Mouse (Mus musculus) brain, embryonic 14.5 days (tissue): ENCODE results near the gene Rpl28. TPM values are rescaled to one million over a fixed set of nuclear protein-coding genes. Genes with fewer than 3 reads are reported as not detected.
A peak's percentile ranks its signal among the peaks of the same experiment; 100 is the strongest.
"Not testable (repeated sequence)": the region's sequence is repeated elsewhere in the genome, so short reads cannot be mapped to it uniquely, and the experiment has no call there.

Source experiments
- DNase-seq: peaks from one replicate; pipeline ENCODE4 v3.0.0-alpha.2; 2011; ENCODE audit warnings: low read depth
- CTCF ChIP-seq: fragments of 200-500 bp; IDR thresholded peaks from 2 replicates; pipeline ENCODE4 v1.5.1; 2012; ENCODE audit warnings: inconsistent platforms, mild to moderate bottlenecking, moderate library complexity, borderline replicate concordance; ENCODE audit not compliant: insufficient read depth, insufficient read length; ENCODE audit errors: extremely low read depth
- POLR2A ChIP-seq: fragments of 200-500 bp; IDR thresholded peaks from 2 replicates; pipeline ENCODE4 v1.6.1; 2012; ENCODE audit warnings: mild to moderate bottlenecking, inconsistent platforms, borderline replicate concordance; ENCODE audit not compliant: poor library complexity, insufficient read depth, insufficient read length, severe bottlenecking; ENCODE audit errors: extremely low read depth
- polyA plus RNA-seq: library from polyadenylated mRNA; depleted of rRNA; stranded (reverse); fragments of >200 nt; gene quantifications from 2 replicates; pipeline ENCODE4 v1.2.3, GENCODE M21; 2012

Rpl28 gene
- polyA plus RNA-seq, 1 experiment: 404 TPM

- TF ChIP-seq CTCF (peak; percentile 11; the same call in 1 of the 2 replicates), POLR2A (0 out of 2 replicates have a peak, but pooled peaks have one; percentile 25)
- DNase-seq: peak; percentile 77
These were observed 3.9 kb upstream of the Rpl28 start for GRCm38 (mm10) chr7:4788499-4789435.

DNA sequence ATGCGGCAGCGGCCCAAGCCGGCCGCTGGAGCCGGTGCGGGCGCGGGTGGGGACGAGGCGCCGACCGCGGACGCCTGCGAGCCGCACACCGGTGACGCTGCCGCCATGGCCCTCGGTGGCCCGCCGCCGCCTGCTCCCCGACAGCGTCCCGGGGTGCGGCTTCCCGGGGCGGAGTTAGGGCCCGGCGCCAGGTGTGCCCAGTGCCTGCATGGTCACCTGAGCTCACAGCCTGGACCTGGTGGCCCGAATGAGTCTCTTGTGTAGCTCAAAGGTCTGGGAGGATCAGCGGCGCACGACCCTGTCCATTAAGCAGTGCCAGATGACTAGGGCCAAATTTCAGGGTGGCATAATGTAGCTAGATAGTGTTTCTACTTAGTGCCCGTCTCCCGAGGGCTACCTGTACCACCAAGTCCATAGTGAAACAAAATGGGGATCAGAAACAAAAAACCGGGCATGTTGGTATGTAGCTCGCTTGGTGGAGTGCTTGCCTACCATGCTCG, 3.2 kb upstream of the Rpl28 start, which contains the start of gene Tmem238:
Gene Tmem238 (minus strand): TSS at position 221 of the 500 bp plus-strand sequence.
- 0 out of 2 replicates have a peak, but pooled peaks have one; percentile 19 for TF ChIP-seq POLR2A
- no peak for TF ChIP-seq CTCF
- DNase-seq: peak; percentile 10

GRCm38 (mm10) chr7:4793248-4793647, 574 bp downstream of the Rpl28 start:
- DNase-seq: not testable (repeated sequence)

DNA sequence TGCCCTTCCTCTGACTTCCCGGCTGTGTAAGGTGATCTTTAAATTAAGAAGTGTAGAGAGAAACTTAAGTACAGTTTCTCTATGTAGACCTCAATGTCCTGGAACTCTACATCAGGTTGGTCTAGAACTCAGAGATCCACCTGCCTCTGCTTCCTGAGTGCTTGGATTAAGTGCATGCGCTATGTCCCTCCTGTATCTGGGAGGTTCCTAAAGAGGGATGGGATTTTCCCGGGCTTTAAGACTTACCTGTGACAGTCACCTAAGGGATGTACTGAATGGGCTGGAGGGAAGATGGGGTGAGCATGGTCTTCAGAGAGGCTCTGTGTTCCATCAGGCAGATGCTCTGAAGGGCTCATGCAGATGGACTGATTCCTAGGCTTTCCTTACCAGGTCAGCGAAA, 1.0 kb downstream of the Rpl28 start:
- no peak for DNase-seq
- TF ChIP-seq POLR2A: no peak
- TF ChIP-seq CTCF: no peak

DNA sequence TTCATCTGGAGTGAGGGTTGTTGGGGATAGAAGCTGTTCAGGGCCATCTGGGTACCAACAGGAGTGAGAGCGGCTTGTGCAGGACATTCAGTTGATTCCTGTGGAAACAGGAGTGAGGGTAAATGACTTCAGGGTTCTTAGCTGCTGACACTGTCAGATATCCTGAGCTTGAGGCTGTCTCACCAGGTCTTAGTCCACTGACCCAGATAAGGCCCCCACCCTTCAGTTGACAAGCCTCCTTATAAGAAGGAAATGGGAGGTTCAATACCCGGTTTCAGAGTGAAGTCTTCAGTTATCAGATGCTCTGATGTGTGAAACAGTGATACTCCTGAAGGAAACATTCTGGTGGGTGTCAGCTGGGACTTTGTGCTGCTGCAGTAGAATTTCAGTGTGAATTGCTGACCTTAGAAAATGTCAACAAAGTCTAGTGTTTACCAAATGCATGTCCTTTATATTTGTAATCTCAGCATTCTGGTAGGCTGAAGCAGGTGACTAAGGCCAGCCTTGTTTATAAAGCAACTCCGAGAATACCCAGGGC, 2.0 kb downstream of the Rpl28 start:
- TF ChIP-seq POLR2A: no peak
- TF ChIP-seq CTCF: no peak
- DNase-seq: no peak

GRCm38 (mm10) chr7:4795767-4796433, 3.2 kb downstream of the Rpl28 start:
- peak; percentile 74 for DNase-seq
- TF ChIP-seq POLR2A (no peak), CTCF (peak; percentile 58; the same call in 1 of the 2 replicates)

DNA sequence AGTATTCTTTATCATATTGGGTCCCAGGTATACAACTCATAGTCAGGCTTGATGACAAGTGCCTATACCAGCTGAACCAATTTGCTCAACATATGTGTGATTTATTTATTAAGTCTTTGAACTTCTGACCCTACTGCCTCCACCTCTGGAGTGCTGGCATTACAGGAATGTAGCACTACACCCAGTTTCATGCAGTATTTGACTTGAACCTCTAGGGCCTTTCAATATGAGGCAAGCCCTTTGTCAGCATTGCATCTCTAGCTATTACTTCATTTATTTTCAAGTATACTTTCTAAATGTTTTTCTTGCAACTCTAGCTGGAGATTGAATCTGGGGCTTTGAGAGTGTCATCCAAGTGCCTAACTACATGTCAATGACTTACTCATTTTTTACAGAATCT, 9.6 kb downstream of the Rpl28 start:
- no peak for DNase-seq
- TF ChIP-seq POLR2A: no peak
- no peak for TF ChIP-seq CTCF

GRCm38 (mm10) chr7:4806716-4807115, 14.0 kb downstream of the Rpl28 start:
- DNase-seq: peak; percentile 73
- TF ChIP-seq CTCF (peak; percentile 32; the same call in 1 of the 2 replicates), POLR2A (no peak)

DNA sequence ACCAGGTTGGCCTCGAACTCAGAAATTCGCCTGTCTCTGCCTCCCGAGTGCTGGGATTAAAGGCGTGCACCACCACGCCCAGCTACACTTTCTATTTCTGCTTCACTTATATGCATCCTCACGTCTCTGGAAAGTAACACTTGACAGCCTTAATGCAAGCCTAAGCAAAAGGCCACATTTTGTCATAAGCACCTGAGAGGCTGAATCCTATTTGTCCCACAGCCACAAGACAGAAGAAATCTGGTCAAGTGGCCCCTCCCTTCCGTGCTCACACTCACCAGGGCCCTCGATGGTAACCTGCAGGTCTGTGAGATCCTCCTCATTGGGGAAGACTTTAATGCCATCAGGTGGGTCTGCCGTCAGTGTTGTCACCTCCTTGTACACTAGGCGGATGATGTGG, 18.5 kb downstream of the Rpl28 start:
- not testable (repeated sequence) for DNase-seq

DNA sequence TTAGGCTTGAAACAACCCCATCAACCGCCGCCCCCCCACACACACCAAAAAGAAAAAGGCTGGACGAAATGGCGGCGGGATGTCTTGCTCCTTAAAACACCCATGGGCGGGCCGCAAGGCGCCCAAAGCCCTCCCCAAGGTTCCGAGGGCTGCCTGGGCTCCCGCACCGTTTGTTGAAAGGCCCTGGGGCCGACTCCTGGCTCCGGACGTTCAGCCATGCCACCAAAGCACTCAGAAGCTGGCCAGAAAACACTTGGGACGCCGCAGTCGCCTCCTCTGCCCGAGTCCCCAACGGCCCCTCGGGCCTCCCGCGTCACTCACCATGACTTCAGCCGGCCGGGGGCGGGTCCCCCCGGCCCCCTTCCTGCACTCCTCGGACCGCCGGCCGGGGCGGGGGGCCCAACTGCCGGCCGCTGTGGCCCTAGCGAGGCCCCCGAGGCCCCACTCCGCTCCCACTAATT, 19.2 kb downstream of the Rpl28 start:
- TF ChIP-seq CTCF (no peak), POLR2A (no peak)
- peak; percentile 35 for DNase-seq

GRCm38 (mm10) chr7:4812303-4813104, 19.8 kb downstream of the Rpl28 start, which contains the start of gene Ube2s:
TSS of gene Ube2s (minus strand) at chr7:4812590.
- DNase-seq: peak; percentile 100
- TF ChIP-seq POLR2A (peak; percentile 50; the same call in 1 of the 2 replicates), CTCF (no peak)
